Mouse (Mus musculus) heart, embryonic 12.5 days (tissue): ENCODE measurements at regions not wholly inside any gene's neighbourhood (a gene's known extent, or its start where the extent isn't known, plus 50 kb on each side); places are given as distances from the start of the nearest gene placed in this dataset.

Experiments
- ATAC-seq: fragments of 200-750 bp; cut with Nextera tagmentation; 2 replicates; pipeline ENCODE4 v1.8.0; 2017; ENCODE audit warnings: moderate TSS enrichment, moderate library complexity; ENCODE audit not compliant: insufficient number of reproducible peaks, low FRiP score
- H3K27ac ChIP-seq: fragments of 300-500 bp; sonication (generic); 2 replicates; pipeline ENCODE4 v1.5.1; 2016; ENCODE audit warnings: mild to moderate bottlenecking, moderate library complexity; ENCODE audit not compliant: poor library complexity, severe bottlenecking
- H3K27me3 ChIP-seq: fragments of 300-500 bp; sonication (generic); replicated peaks from 2 replicates; pipeline ENCODE4 v1.6.1; 2016; ENCODE audit warnings: mild to moderate bottlenecking, moderate library complexity
- H3K36me3 ChIP-seq: fragments of 300-500 bp; sonication (generic); 2 replicates; pipeline ENCODE4 v1.6.1; 2016; ENCODE audit warnings: mild to moderate bottlenecking, moderate library complexity
- H3K4me1 ChIP-seq: fragments of 300-500 bp; sonication (generic); replicated peaks from 2 replicates; pipeline ENCODE4 v1.6.1; 2016; ENCODE audit warnings: mild to moderate bottlenecking
- H3K4me2 ChIP-seq: fragments of 300-500 bp; sonication (generic); 2 replicates; pipeline ENCODE4 v1.6.1; 2016; ENCODE audit warnings: mild to moderate bottlenecking, moderate library complexity
- H3K4me3 ChIP-seq: fragments of 300-500 bp; sonication (generic); 2 replicates; pipeline ENCODE4 v1.5.1; 2016; ENCODE audit warnings: mild to moderate bottlenecking
- H3K9ac ChIP-seq: fragments of 300-500 bp; sonication (generic); 2 replicates; pipeline ENCODE4 v1.6.1; 2016; ENCODE audit warnings: mild to moderate bottlenecking, moderate library complexity
- H3K9me3 ChIP-seq: fragments of 300-500 bp; sonication (generic); replicated peaks from 2 replicates; pipeline ENCODE4 v1.6.1; 2016; ENCODE audit warnings: mild to moderate bottlenecking, moderate library complexity
- WGBS: fragments of 180-500 bp; shearing (Covaris S2); methylation state at CpG from one replicate; pipeline ENCODE4 v1.1.7; 2016; 5-methylcytosine and 5-hydroxymethylcytosine counted together

GRCm38 (mm10) chr4:124542696-124543095 lies 67.9 kb downstream of the 3100002H09Rik start:
- Histone ChIP-seq H3K4me1 (no peaks in the 10 kb centered on the region), H3K4me3 (no peak overlapping the region), H3K9me3 (no peaks in the 10 kb centered on the region), H3K4me2 (no peak overlapping the region), H3K9ac (no peak overlapping the region), H3K27me3 (no peaks in the 10 kb centered on the region; the same call in 1 of the 2 replicates), H3K27ac (no peak overlapping the region), H3K36me3 (no peaks in the 10 kb centered on the region)
- WGBS, result 74% methylated on average over 5 of the region's 5 CpGs
- no peak for ATAC-seq

- Histone ChIP-seq H3K27me3 (no peaks in the 10 kb centered on the region; the same call in 1 of the 2 replicates), H3K4me1 (no peaks in the 10 kb centered on the region), H3K36me3 (no peaks in the 10 kb centered on the region), H3K4me3 (no peak overlapping the region), H3K4me2 (no peak overlapping the region), H3K27ac (no peak overlapping the region), H3K9ac (no peak overlapping the region), H3K9me3 (no peaks in the 10 kb centered on the region)
- ATAC-seq, result no peak
- WGBS, result 83% methylated on average over 5 of the region's 5 CpGs
Observed at GRCm38 (mm10) chr4:124538471-124538870, 72.1 kb downstream of the 3100002H09Rik start.

- Histone ChIP-seq H3K27ac (no peak overlapping the region), H3K4me2 (no peak overlapping the region), H3K4me1 (no peaks in the 10 kb centered on the region), H3K4me3 (no peak overlapping the region), H3K36me3 (no peaks in the 10 kb centered on the region), H3K9ac (no peak overlapping the region), H3K27me3 (no peaks in the 10 kb centered on the region; the same call in 1 of the 2 replicates), H3K9me3 (no peaks in the 10 kb centered on the region)
- ATAC-seq, result no peak
- 81% methylated on average over 5 of the region's 5 CpGs for WGBS
Observed at GRCm38 (mm10) chr4:124537681-124538080, 72.9 kb downstream of the 3100002H09Rik start.

GRCm38 (mm10) chr4:124533614-124534013 lies 77.0 kb downstream of the 3100002H09Rik start:
- no peak overlapping the region for H3K4me3 ChIP-seq
- no peak overlapping the region for H3K27ac ChIP-seq
- H3K4me1 ChIP-seq, result no peaks in the 10 kb centered on the region
- no peak overlapping the region for H3K4me2 ChIP-seq
- no peaks in the 10 kb centered on the region for H3K27me3 ChIP-seq
- no peak for ATAC-seq
- WGBS, result 44% methylated on average over 6 of the region's 6 CpGs
- H3K36me3 ChIP-seq, result no peaks in the 10 kb centered on the region
- no peak overlapping the region for H3K9ac ChIP-seq
- H3K9me3 ChIP-seq, result no peaks in the 10 kb centered on the region

- Histone ChIP-seq H3K4me3 (no peak overlapping the region), H3K9ac (no peak overlapping the region), H3K27me3 (0 out of 2 replicates have a peak, but pooled peaks cover 7% of the 10 kb centered on the region), H3K4me2 (no peak overlapping the region), H3K36me3 (no peaks in the 10 kb centered on the region), H3K27ac (no peak overlapping the region), H3K9me3 (no peaks in the 10 kb centered on the region), H3K4me1 (no peaks in the 10 kb centered on the region)
- ATAC-seq, result no peak
- WGBS, result 82% methylated on average over 9 of the region's 9 CpGs
Observed at GRCm38 (mm10) chr4:124530596-124530995, 80.0 kb downstream of the 3100002H09Rik start.

- Histone ChIP-seq H3K27me3 (0 out of 2 replicates have a peak, but pooled peaks cover 15% of the 10 kb centered on the region), H3K9me3 (no peaks in the 10 kb centered on the region)
Observed at GRCm38 (mm10) chr4:124526822-124527221, 83.8 kb downstream of the 3100002H09Rik start.

GRCm38 (mm10) chr4:124526362-124526761 lies 84.2 kb downstream of the 3100002H09Rik start:
- Histone ChIP-seq H3K4me3 (no peak overlapping the region), H3K4me2 (no peak overlapping the region), H3K9ac (no peak overlapping the region), H3K27ac (no peak overlapping the region), H3K27me3 (0 out of 2 replicates have a peak, but pooled peaks cover 15% of the 10 kb centered on the region), H3K36me3 (no peaks in the 10 kb centered on the region), H3K4me1 (no peaks in the 10 kb centered on the region), H3K9me3 (no peaks in the 10 kb centered on the region)
- no peak for ATAC-seq
- 79% methylated on average over 9 of the region's 9 CpGs for WGBS

More at GRCm38 (mm10) chr4:124526822-124527221, 83.8 kb downstream of the 3100002H09Rik start:
- H3K9ac ChIP-seq, result no peak overlapping the region
- WGBS, result 70% methylated on average over 10 of the region's 10 CpGs
- no peaks in the 10 kb centered on the region for H3K4me1 ChIP-seq
- H3K4me3 ChIP-seq, result no peak overlapping the region
- H3K4me2 ChIP-seq, result no peak overlapping the region
- ATAC-seq, result no peak
- no peaks in the 10 kb centered on the region for H3K36me3 ChIP-seq
- no peak overlapping the region for H3K27ac ChIP-seq

- WGBS, result 83% methylated on average over 9 of the region's 9 CpGs
- no peak for ATAC-seq
- H3K27me3 ChIP-seq, result peaks cover 8% of the 10 kb centered on the region; the same call in 1 of the 2 replicates
Observed at GRCm38 (mm10) chr4:124520309-124520708, 90.3 kb downstream of the 3100002H09Rik start.

GRCm38 (mm10) chr4:124511761-124512160 lies 98.8 kb downstream of the 3100002H09Rik start:
- Histone ChIP-seq H3K4me3 (no peak overlapping the region), H3K4me2 (no peak overlapping the region), H3K4me1 (no peaks in the 10 kb centered on the region), H3K27me3 (peaks cover 14% of the 10 kb centered on the region), H3K36me3 (no peaks in the 10 kb centered on the region), H3K9me3 (no peaks in the 10 kb centered on the region), H3K27ac (no peak overlapping the region), H3K9ac (no peak overlapping the region)
- 67% methylated on average over 16 of the region's 16 CpGs for WGBS
- no peak for ATAC-seq

More at GRCm38 (mm10) chr4:124520309-124520708, 90.3 kb downstream of the 3100002H09Rik start:
- H3K36me3 ChIP-seq, result no peaks in the 10 kb centered on the region
- no peak overlapping the region for H3K4me2 ChIP-seq
- H3K27ac ChIP-seq, result no peak overlapping the region
- no peaks in the 10 kb centered on the region for H3K9me3 ChIP-seq
- H3K9ac ChIP-seq, result no peak overlapping the region
- no peaks in the 10 kb centered on the region for H3K4me1 ChIP-seq
- no peak overlapping the region for H3K4me3 ChIP-seq

- Histone ChIP-seq H3K36me3 (no peaks in the 10 kb centered on the region), H3K27ac (no peak overlapping the region), H3K27me3 (peaks cover 14% of the 10 kb centered on the region), H3K4me3 (no peak overlapping the region), H3K4me1 (no peaks in the 10 kb centered on the region), H3K9me3 (no peaks in the 10 kb centered on the region), H3K9ac (no peak overlapping the region), H3K4me2 (no peak overlapping the region)
- WGBS, result 64% methylated on average over 3 of the region's 3 CpGs
- no peak for ATAC-seq
Observed at GRCm38 (mm10) chr4:124510816-124511215, 99.8 kb downstream of the 3100002H09Rik start.

- WGBS, result 63% methylated on average over 5 of the region's 5 CpGs
- Histone ChIP-seq H3K4me3 (no peak overlapping the region), H3K9me3 (no peaks in the 10 kb centered on the region), H3K9ac (no peak overlapping the region), H3K36me3 (no peaks in the 10 kb centered on the region), H3K4me1 (no peaks in the 10 kb centered on the region), H3K27me3 (peaks cover 14% of the 10 kb centered on the region), H3K27ac (no peak overlapping the region), H3K4me2 (no peak overlapping the region)
- ATAC-seq, result no peak
Observed at GRCm38 (mm10) chr4:124509695-124510094, 100.9 kb downstream of the 3100002H09Rik start.

- no peak overlapping the region for H3K4me2 ChIP-seq
- no peak overlapping the region for H3K9ac ChIP-seq
- H3K27ac ChIP-seq, result no peak overlapping the region
- peaks cover 9% of the 10 kb centered on the region for H3K27me3 ChIP-seq
- H3K4me3 ChIP-seq, result no peak overlapping the region
- H3K36me3 ChIP-seq, result no peaks in the 10 kb centered on the region
- ATAC-seq, result no peak
- 54% methylated on average over 10 of the region's 10 CpGs for WGBS
- no peaks in the 10 kb centered on the region for H3K9me3 ChIP-seq
- H3K4me1 ChIP-seq, result no peaks in the 10 kb centered on the region
Observed at GRCm38 (mm10) chr4:124506083-124506647, 104.4 kb downstream of the 3100002H09Rik start.
